Mouse (Mus musculus): ENCODE data around the gene Plppr3. TPM values are rescaled to one million over a fixed set of nuclear protein-coding genes. Genes with fewer than 3 reads are reported as not detected.
"Not testable (repeated sequence)": the region's sequence is repeated elsewhere in the genome, so short reads cannot be mapped to it uniquely, and the experiment has no call there.

The Plppr3 gene
- polyA plus RNA-seq, 1 experiment, result not detected

- H3K27ac ChIP-seq (ENCODE audit: insufficient read depth, low read depth, low read length), result no peak overlapping the region
- TF ChIP-seq CTCF (IDR thresholded peaks at IDR 0.05; ENCODE audit: low read depth, low read length) (no peak), POLR2A (IDR thresholded peaks at IDR 0.05; ENCODE audit: borderline replicate concordance, low read depth, low read length) (no peak)
- H3K4me1 ChIP-seq (ENCODE audit: control insufficient read depth, insufficient read depth, low read length), result no peaks in the 10 kb centered on the region
- H3K4me3 ChIP-seq (ENCODE audit: insufficient read depth, low read length), result no peak overlapping the region
Observed at GRCm38 (mm10) chr10:79900951-79901410, 26.5 kb upstream of the Plppr3 start.

GRCm38 (mm10) chr10:79897316-79898245, 23.1 kb upstream of the Plppr3 start:
- TF ChIP-seq POLR2A (IDR thresholded peaks at IDR 0.05; ENCODE audit: borderline replicate concordance, low read depth, low read length) (no peak), CTCF (IDR thresholded peaks at IDR 0.05; ENCODE audit: low read depth, low read length) (no peak)
- Histone ChIP-seq H3K4me1 (ENCODE audit: control insufficient read depth, insufficient read depth, low read length) (no peaks in the 10 kb centered on the region), H3K27ac (ENCODE audit: insufficient read depth, low read depth, low read length) (no peak overlapping the region), H3K4me3 (ENCODE audit: insufficient read depth, low read length) (no peak overlapping the region)

- no peak for TF ChIP-seq CTCF (IDR thresholded peaks at IDR 0.05; ENCODE audit: low read depth, low read length)
- no peak for TF ChIP-seq POLR2A (IDR thresholded peaks at IDR 0.05; ENCODE audit: borderline replicate concordance, low read depth, low read length)
- Histone ChIP-seq H3K4me1 (ENCODE audit: control insufficient read depth, insufficient read depth, low read length) (no peaks in the 10 kb centered on the region), H3K4me3 (ENCODE audit: insufficient read depth, low read length) (no peak overlapping the region), H3K27ac (ENCODE audit: insufficient read depth, low read depth, low read length) (no peak overlapping the region)
Observed at GRCm38 (mm10) chr10:79896814-79897213, 22.4 kb upstream of the Plppr3 start.

GRCm38 (mm10) chr10:79896306-79896705, 21.9 kb upstream of the Plppr3 start:
- Histone ChIP-seq H3K4me1 (ENCODE audit: control insufficient read depth, insufficient read depth, low read length) (no peaks in the 10 kb centered on the region), H3K27ac (ENCODE audit: insufficient read depth, low read depth, low read length) (no peak overlapping the region), H3K4me3 (ENCODE audit: insufficient read depth, low read length) (no peak overlapping the region)
- TF ChIP-seq CTCF (IDR thresholded peaks at IDR 0.05; ENCODE audit: low read depth, low read length), result no peak
- TF ChIP-seq POLR2A (IDR thresholded peaks at IDR 0.05; ENCODE audit: borderline replicate concordance, low read depth, low read length), result no peak

GRCm38 (mm10) chr10:79892451-79893118, 18.2 kb upstream of the Plppr3 start:
- not testable (repeated sequence) for H3K4me1 ChIP-seq (ENCODE audit: control insufficient read depth, insufficient read depth, low read length); H3K27ac ChIP-seq (ENCODE audit: insufficient read depth, low read depth, low read length); H3K4me3 ChIP-seq (ENCODE audit: insufficient read depth, low read length)
- peak; percentile 80 for TF ChIP-seq CTCF (IDR thresholded peaks at IDR 0.05; ENCODE audit: low read depth, low read length)

GRCm38 (mm10) chr10:79890670-79891069, 16.2 kb upstream of the Plppr3 start, which contains the start of gene Cfd:
TSS of gene Cfd (plus strand) at chr10:79890853.
- peaks cover 7% of the 10 kb centered on the region for H3K4me1 ChIP-seq (ENCODE audit: control insufficient read depth, insufficient read depth, low read length)
- no peak within 1 kb of the TSS for H3K4me3 ChIP-seq (ENCODE audit: insufficient read depth, low read length)
- TF ChIP-seq CTCF (IDR thresholded peaks at IDR 0.05; ENCODE audit: low read depth, low read length) (no peak), POLR2A (IDR thresholded peaks at IDR 0.05; ENCODE audit: borderline replicate concordance, low read depth, low read length) (no peak)
- H3K27ac ChIP-seq (ENCODE audit: insufficient read depth, low read depth, low read length), result 0 out of 2 replicates have a peak within 1 kb of the TSS, but pooled peaks have one; percentile 16

GRCm38 (mm10) chr10:79889386-79889785, 15.0 kb upstream of the Plppr3 start:
- Histone ChIP-seq H3K4me1 (ENCODE audit: control insufficient read depth, insufficient read depth, low read length) (peaks cover 14% of the 10 kb centered on the region), H3K27ac (ENCODE audit: insufficient read depth, low read depth, low read length) (0 out of 2 replicates have a peak overlapping the region, but pooled peaks have one; percentile 6), H3K4me3 (ENCODE audit: insufficient read depth, low read length) (no peak overlapping the region)
- TF ChIP-seq POLR2A (IDR thresholded peaks at IDR 0.05; ENCODE audit: borderline replicate concordance, low read depth, low read length) (no peak), CTCF (IDR thresholded peaks at IDR 0.05; ENCODE audit: low read depth, low read length) (no peak)

GRCm38 (mm10) chr10:79886611-79887010, 12.2 kb upstream of the Plppr3 start:
- Histone ChIP-seq H3K4me1 (ENCODE audit: control insufficient read depth, insufficient read depth, low read length) (peaks cover 30% of the 10 kb centered on the region), H3K27ac (ENCODE audit: insufficient read depth, low read depth, low read length) (no peak overlapping the region), H3K4me3 (ENCODE audit: insufficient read depth, low read length) (no peak overlapping the region)

GRCm38 (mm10) chr10:79886054-79886453, 11.6 kb upstream of the Plppr3 start, which contains the start of gene Elane:
TSS of gene Elane (plus strand) at chr10:79886247.
- no peak within 1 kb of the TSS for H3K4me3 ChIP-seq (ENCODE audit: insufficient read depth, low read length)
- TF ChIP-seq POLR2A (IDR thresholded peaks at IDR 0.05; ENCODE audit: borderline replicate concordance, low read depth, low read length), result no peak
- TF ChIP-seq CTCF (IDR thresholded peaks at IDR 0.05; ENCODE audit: low read depth, low read length), result no peak
- peaks cover 30% of the 10 kb centered on the region for H3K4me1 ChIP-seq (ENCODE audit: control insufficient read depth, insufficient read depth, low read length)
- H3K27ac ChIP-seq (ENCODE audit: insufficient read depth, low read depth, low read length), result no peak within 1 kb of the TSS

More at GRCm38 (mm10) chr10:79886611-79887010, 12.2 kb upstream of the Plppr3 start:
- TF ChIP-seq CTCF (IDR thresholded peaks at IDR 0.05; ENCODE audit: low read depth, low read length), result no peak
- no peak for TF ChIP-seq POLR2A (IDR thresholded peaks at IDR 0.05; ENCODE audit: borderline replicate concordance, low read depth, low read length)

- not testable (repeated sequence) for H3K27ac ChIP-seq (ENCODE audit: insufficient read depth, low read depth, low read length); H3K4me3 ChIP-seq (ENCODE audit: insufficient read depth, low read length)
- H3K4me1 ChIP-seq (ENCODE audit: control insufficient read depth, insufficient read depth, low read length), result peaks cover 28% of the 10 kb centered on the region
Observed at GRCm38 (mm10) chr10:79884938-79885337, 10.5 kb upstream of the Plppr3 start.

Data from bone marrow macrophage, adult 2 months (primary cell).